Comparison of ENCODE assay signal across 8 mouse cellular contexts in genomic region chr11:73159957-73160810, GRCm38 (mm10). TPM values are rescaled to one million over a fixed set of nuclear protein-coding genes. Genes with fewer than 3 reads are reported as not detected.
A peak's percentile ranks its signal among the peaks of the same experiment; 100 is the strongest.
DNase-seq lines count a peak whose midpoint lies in the region; ATAC-seq lines count a peak whose summit lies in the region.

P2rx5 (plus strand) TSS chr11:73160421.

- peak; percentile 15 to 18 for DNase-seq in left cerebral cortex, postnatal 36 days (ENCODE audit: low spot score in 2 of 2)
- DNase-seq in left cerebral cortex, adult 11 months (ENCODE audit: low spot score), result no peak
- peak; percentile 50 for DNase-seq in brain, adult 2 months (ENCODE audit: low read depth, low spot score)
- peak; percentile 69 for DNase-seq in gastrocnemius, postnatal 14 days
- DNase-seq in thymus, postnatal 14 days, result no peak

- H3K27me3 ChIP-seq in intestine, embryonic 15.5 days (replicated peaks), result peaks cover 22% of the 10 kb centered on the region
- peaks cover 24% of the 10 kb centered on the region for H3K27me3 ChIP-seq in liver, embryonic 16.5 days (ENCODE audit: control insufficient read depth, insufficient read depth, low read depth, low read length)
- H3K27me3 ChIP-seq in neural tube, embryonic 15.5 days (replicated peaks), result peaks cover 19% of the 10 kb centered on the region

- intact Hi-C loops in left cerebral cortex, postnatal 36 days (cut with DNase I), result no loop called here
- intact Hi-C loops in gastrocnemius, postnatal 14 days (cut with DNase I; ENCODE audit: low total_unique reads), result no loop called here

- peak; percentile 88 for ATAC-seq in intestine, embryonic 15.5 days
- ATAC-seq in liver, embryonic 16.5 days (ENCODE audit: low read depth), result peak; percentile 69
- peak; percentile 76 for ATAC-seq in neural tube, embryonic 15.5 days (ENCODE audit: low FRiP score)

- no peaks in the 10 kb centered on the region for H3K36me3 ChIP-seq in intestine, embryonic 15.5 days
- no peaks in the 10 kb centered on the region for H3K36me3 ChIP-seq in liver, embryonic 16.5 days (ENCODE audit: control insufficient read depth, insufficient read depth)
- H3K36me3 ChIP-seq in neural tube, embryonic 15.5 days, result no peaks in the 10 kb centered on the region

- peak within 1 kb of the TSS; percentile 88 for H3K4me2 ChIP-seq in intestine, embryonic 15.5 days (replicated peaks)
- peak within 1 kb of the TSS; percentile 65 for H3K4me2 ChIP-seq in liver, embryonic 16.5 days (ENCODE audit: low read depth, low read length)
- H3K4me2 ChIP-seq in neural tube, embryonic 15.5 days, result peak within 1 kb of the TSS; percentile 83

- peak within 1 kb of the TSS; percentile 42 for H3K4me3 ChIP-seq in intestine, embryonic 15.5 days (replicated peaks)
- H3K4me3 ChIP-seq in liver, embryonic 16.5 days (ENCODE audit: low read depth, low read length), result peak within 1 kb of the TSS; percentile 46
- peak within 1 kb of the TSS; percentile 45 for H3K4me3 ChIP-seq in neural tube, embryonic 15.5 days (replicated peaks)

- no peak within 1 kb of the TSS for H3K27ac ChIP-seq in intestine, embryonic 15.5 days
- H3K27ac ChIP-seq in liver, embryonic 16.5 days (ENCODE audit: low read length), result no peak within 1 kb of the TSS
- no peak within 1 kb of the TSS for H3K27ac ChIP-seq in neural tube, embryonic 15.5 days (replicated peaks)

- H3K9me3 ChIP-seq in intestine, embryonic 15.5 days, result no peaks in the 10 kb centered on the region
- no peaks in the 10 kb centered on the region for H3K9me3 ChIP-seq in liver, embryonic 16.5 days (replicated peaks; ENCODE audit: control insufficient read depth, low read length)
- H3K9me3 ChIP-seq in neural tube, embryonic 15.5 days (replicated peaks), result no peaks in the 10 kb centered on the region

- H3K4me1 ChIP-seq in intestine, embryonic 15.5 days (replicated peaks), result peaks cover 3% of the 10 kb centered on the region; the same call in 1 of the 2 replicates
- H3K4me1 ChIP-seq in liver, embryonic 16.5 days (ENCODE audit: control insufficient read depth, low read depth, low read length), result no peaks in the 10 kb centered on the region
- peaks cover 14% of the 10 kb centered on the region for H3K4me1 ChIP-seq in neural tube, embryonic 15.5 days

- 3% methylated on average over 49 of the region's 49 CpGs for WGBS in intestine, embryonic 15.5 days
- WGBS in liver, embryonic 16.5 days (ENCODE audit: insufficient replicate concordance), result 3% methylated on average over 49 of the region's 49 CpGs
- 3% methylated on average over 49 of the region's 49 CpGs for WGBS in neural tube, embryonic 15.5 days

- H3K9ac ChIP-seq in intestine, embryonic 15.5 days, result peak within 1 kb of the TSS; percentile 45; the same call in 1 of the 2 replicates
- peak within 1 kb of the TSS; percentile 28; the same call in 1 of the 2 replicates for H3K9ac ChIP-seq in liver, embryonic 16.5 days (ENCODE audit: low read depth, low read length)
- H3K9ac ChIP-seq in neural tube, embryonic 15.5 days (replicated peaks), result peak within 1 kb of the TSS; percentile 37

RNA-seq across cellular contexts. Expression of gene P2rx5, which starts in this region (rescaled TPM):
- under 1 TPM; 0.54 to 0.72 TPM for total RNA-seq in left cerebral cortex, postnatal 36 days (2021)
- 1 to 10 TPM; 6.9 to 7.5 TPM for total RNA-seq in gastrocnemius, postnatal 14 days (2021)
- polyA plus RNA-seq in intestine, embryonic 15.5 days (2015; fragmentation: Nextera tagmentation; extraction: Ambion mirVana), result 0.09 TPM in 1 of 2 replicates, not detected in the other
- polyA plus RNA-seq in liver, embryonic 16.5 days (2015; fragmentation: Nextera tagmentation; extraction: Ambion mirVana), result 0.11 and 0.22 TPM in 2 replicates
- polyA plus RNA-seq in neural tube, embryonic 15.5 days (2015; fragmentation: Nextera tagmentation; extraction: Ambion mirVana), result 0.72 and 0.84 TPM in 2 replicates

Comparison
In these comparisons a context has a peak if more than half of its experiments do, and no peak if none do; other contexts are left out.
1. RNA of gene P2rx5 (total RNA-seq): 6.9 to 7.5 TPM in gastrocnemius, postnatal 14 days; 0.54 to 0.72 TPM in left cerebral cortex, postnatal 36 days; every median in the first group is over 4 times any median in the second.
2. Peak in DNase-seq in left cerebral cortex, postnatal 36 days; RNA of the gene not detected or under 1 TPM.
3. Peak in ATAC-seq, H3K4me3 ChIP-seq, H3K9ac ChIP-seq and H3K4me2 ChIP-seq in intestine, embryonic 15.5 days; RNA of the gene not detected or under 1 TPM.
4. Peak in ATAC-seq, H3K4me3 ChIP-seq, H3K9ac ChIP-seq and H3K4me2 ChIP-seq in liver, embryonic 16.5 days; RNA of the gene not detected or under 1 TPM.
5. Peak in ATAC-seq, H3K4me3 ChIP-seq, H3K9ac ChIP-seq and H3K4me2 ChIP-seq in neural tube, embryonic 15.5 days; RNA of the gene not detected or under 1 TPM.
6. DNase-seq: peak in brain, adult 2 months (single experiment) and gastrocnemius, postnatal 14 days (single experiment); none in left cerebral cortex, adult 11 months (single experiment) and thymus, postnatal 14 days (single experiment).
7. Peak in every context shown above with its lines, with median percentiles within 50 percentile points of each other: ATAC-seq, H3K4me2 ChIP-seq, H3K4me3 ChIP-seq and H3K9ac ChIP-seq.